Mouse (Mus musculus) ES-E14 (cell line): ENCODE data around the gene Slit2. TPM values are rescaled to one million over a fixed set of nuclear protein-coding genes. Genes with fewer than 3 reads are reported as not detected.

Experiments used
- DNase-seq: peaks from one replicate; pipeline ENCODE4 v3.0.0-alpha.2; 2013; ENCODE audit warnings: low read depth, low spot score
- H3K27ac ChIP-seq: 2 replicates; pipeline ENCODE4 v1.5.1; 2012; ENCODE audit warnings: low read depth, mild to moderate bottlenecking, low read length, moderate library complexity, mixed read lengths; ENCODE audit not compliant: poor library complexity, insufficient read depth, severe bottlenecking
- H3K36me3 ChIP-seq: 2 replicates; pipeline ENCODE4 v1.6.1; 2012; ENCODE audit warnings: mild to moderate bottlenecking, low read length, moderate library complexity, mixed read lengths; ENCODE audit not compliant: control insufficient read depth, poor library complexity, insufficient read depth, severe bottlenecking
- H3K4me1 ChIP-seq, 2 experiments: fragments of 150-350 bp in 1 of 2; sonication (generic) in 1 of 2; 2 replicates each; pipeline ENCODE4 v1.6.1; 2012; ENCODE audit warnings: low read length in 2 of 2, mild to moderate bottlenecking in 1 of 2, mixed read lengths in 1 of 2; ENCODE audit not compliant: control insufficient read depth in 2 of 2, insufficient read depth in 2 of 2, poor library complexity in 1 of 2
- H3K4me3 ChIP-seq, 2 experiments: fragments of 150-350 bp in 1 of 2; sonication (generic) in 1 of 2; 2 replicates each; pipeline ENCODE4 v1.5.1; 2012; ENCODE audit warnings: low read length in 2 of 2, low read depth in 1 of 2, mild to moderate bottlenecking in 1 of 2, mixed read lengths in 1 of 2; ENCODE audit not compliant: insufficient read depth in 1 of 2, poor library complexity in 1 of 2, severe bottlenecking in 1 of 2
- H3K9ac ChIP-seq: 2 replicates; pipeline ENCODE4 v1.6.1; 2012; ENCODE audit warnings: low read depth, mild to moderate bottlenecking, low read length, mixed read lengths; ENCODE audit not compliant: poor library complexity, insufficient read depth, severe bottlenecking
- H3K9me3 ChIP-seq: fragments of 150-350 bp; sonication (generic); 2 replicates; pipeline ENCODE4 v1.6.1; 2012; ENCODE audit warnings: low read depth, mild to moderate bottlenecking, low read length; ENCODE audit not compliant: control insufficient read depth, insufficient read depth
- CHD2 ChIP-seq: IDR thresholded peaks from 2 replicates; pipeline ENCODE4 v1.6.1; 2014; ENCODE audit warnings: mild to moderate bottlenecking, low read depth, low read length, inconsistent platforms
- HCFC1 ChIP-seq: IDR thresholded peaks from 2 replicates; pipeline ENCODE4 v1.6.1; 2012; ENCODE audit warnings: low read length, inconsistent platforms, borderline replicate concordance; ENCODE audit not compliant: insufficient read depth
- MAFK ChIP-seq: IDR thresholded peaks from 2 replicates; pipeline ENCODE4 v1.6.1; 2014; ENCODE audit warnings: mild to moderate bottlenecking, low read depth, low read length, inconsistent platforms; ENCODE audit not compliant: insufficient read depth
- ZC3H11A ChIP-seq: IDR thresholded peaks from 2 replicates; pipeline ENCODE4 v1.6.1; 2012; ENCODE audit warnings: low read depth, mild to moderate bottlenecking, inconsistent platforms, low read length, borderline replicate concordance
- ZNF384 ChIP-seq: IDR thresholded peaks from 2 replicates; pipeline ENCODE4 v1.6.1; 2012; ENCODE audit warnings: low read depth, low read length, inconsistent platforms
- in situ Hi-C, 2 experiments: fragments of 600-800 bp; cut with MboI; formaldehyde crosslinking; loops; one replicate each; pipeline ENCODE4 v1.15.1; 2025; ENCODE audit warnings: low sequenced_read_pairs in 2 of 2, inconsistent platforms in 1 of 2; ENCODE audit not compliant: unreplicated experiment in 2 of 2
- total RNA-seq: library from RNA; depleted of rRNA; stranded (reverse); fragments of 300-350 nt; gene quantifications from 2 replicates; pipeline ENCODE4 v1.2.3, GENCODE M21; 2012

The Slit2 gene
- total RNA-seq, 1 experiment, result 4.6 TPM

GRCm38 (mm10) chr5:48003708-48004415 lies 20.9 kb downstream of the Slit2 start:
- in situ Hi-C loops, result no loop called here
- Histone ChIP-seq H3K4me1 (no peaks in the 10 kb centered on the region), H3K9ac (no peak overlapping the region), H3K27ac (no peak overlapping the region), H3K9me3 (no peaks in the 10 kb centered on the region), H3K4me3 (no peak overlapping the region), H3K36me3 (no peaks in the 10 kb centered on the region)
- DNase-seq, result no peak
- no peak for TF ChIP-seq HCFC1
- no peak for TF ChIP-seq ZC3H11A
- TF ChIP-seq MAFK, result no peak
- no peak for TF ChIP-seq CHD2
- no peak for TF ChIP-seq ZNF384

GRCm38 (mm10) chr5:48005533-48005932 lies 22.6 kb downstream of the Slit2 start:
- Histone ChIP-seq H3K4me3 (no peak overlapping the region), H3K36me3 (no peaks in the 10 kb centered on the region), H3K9me3 (no peaks in the 10 kb centered on the region), H3K27ac (no peak overlapping the region), H3K9ac (no peak overlapping the region), H3K4me1 (no peaks in the 10 kb centered on the region)
- TF ChIP-seq MAFK, result no peak
- TF ChIP-seq ZNF384, result no peak
- TF ChIP-seq HCFC1, result no peak
- no peak for TF ChIP-seq CHD2
- TF ChIP-seq ZC3H11A, result no peak
- in situ Hi-C loops, result no loop called here
- DNase-seq, result no peak

- Histone ChIP-seq H3K36me3 (no peaks in the 10 kb centered on the region), H3K4me3 (no peak overlapping the region), H3K4me1 (no peaks in the 10 kb centered on the region), H3K27ac (no peak overlapping the region), H3K9me3 (no peaks in the 10 kb centered on the region), H3K9ac (no peak overlapping the region)
- in situ Hi-C loops, result no loop called here
- TF ChIP-seq ZC3H11A (no peak), HCFC1 (no peak), ZNF384 (no peak), MAFK (no peak), CHD2 (no peak)
- no peak for DNase-seq
Measured at GRCm38 (mm10) chr5:48006059-48006458, 23.1 kb downstream of the Slit2 start.

GRCm38 (mm10) chr5:48023441-48023840 lies 40.5 kb downstream of the Slit2 start:
- Histone ChIP-seq H3K9me3 (no peaks in the 10 kb centered on the region), H3K9ac (no peak overlapping the region), H3K4me3 (no peak overlapping the region), H3K36me3 (no peaks in the 10 kb centered on the region), H3K27ac (no peak overlapping the region), H3K4me1 (no peaks in the 10 kb centered on the region)
- DNase-seq, result no peak
- TF ChIP-seq ZC3H11A (no peak), HCFC1 (no peak), CHD2 (no peak), MAFK (no peak), ZNF384 (no peak)
- in situ Hi-C loops, result no loop called here
